Mouse (Mus musculus): ENCODE results near the gene Nek8.
A peak's percentile ranks its signal among the peaks of the same experiment; 100 is the strongest.
"Not testable (repeated sequence)": the region's sequence is repeated elsewhere in the genome, so short reads cannot be mapped to it uniquely, and the experiment has no call there.

The Nek8 gene

GRCm38 (mm10) chr11:78152299-78153231, 23.9 kb downstream of the Nek8 start:
- DNase-seq (ENCODE audit: low read depth, low spot score): no peak
- H3K36me3 ChIP-seq (ENCODE audit: control insufficient read depth, insufficient read depth, low read length, poor library complexity, severe bottlenecking): peaks cover 3% of the 10 kb centered on the region; the same call in 1 of the 2 replicates
- no peaks in the 10 kb centered on the region for H3K27me3 ChIP-seq (ENCODE audit: control insufficient read depth, insufficient read depth, low read length, poor library complexity, severe bottlenecking)

DNA sequence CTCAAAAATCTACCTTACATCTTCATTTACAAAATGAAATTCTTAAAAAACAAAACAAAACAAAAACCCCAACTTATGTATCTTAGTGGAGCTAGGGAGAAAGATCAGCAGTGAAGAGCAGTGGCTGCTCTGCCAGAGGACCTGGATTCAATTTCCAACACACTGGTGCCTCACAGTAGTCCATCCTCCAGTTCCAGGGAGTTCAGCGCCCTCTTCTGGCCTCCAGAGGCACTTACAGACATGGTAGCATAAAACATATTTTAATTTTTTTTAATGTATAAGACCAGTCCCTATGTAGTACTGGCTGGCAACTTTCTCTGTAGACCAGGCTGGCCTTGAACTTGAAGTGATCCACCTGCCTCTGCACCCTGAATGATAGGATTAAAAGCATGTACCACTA, 25.3 kb downstream of the Nek8 start:
- Histone ChIP-seq H3K36me3 (ENCODE audit: control insufficient read depth, insufficient read depth, low read length, poor library complexity, severe bottlenecking) (peaks cover 4% of the 10 kb centered on the region; the same call in 1 of the 2 replicates), H3K27me3 (ENCODE audit: control insufficient read depth, insufficient read depth, low read length, poor library complexity, severe bottlenecking) (no peaks in the 10 kb centered on the region)
- peak; percentile 38 for DNase-seq (ENCODE audit: low read depth, low spot score)

- no peak for DNase-seq (ENCODE audit: low read depth, low spot score)
- H3K36me3 ChIP-seq (ENCODE audit: control insufficient read depth, insufficient read depth, low read length, poor library complexity, severe bottlenecking): peaks cover 5% of the 10 kb centered on the region; the same call in 1 of the 2 replicates
- H3K27me3 ChIP-seq (ENCODE audit: control insufficient read depth, insufficient read depth, low read length, poor library complexity, severe bottlenecking): no peaks in the 10 kb centered on the region
Measured at GRCm38 (mm10) chr11:78146707-78147543, 29.6 kb downstream of the Nek8 start.

- DNase-seq (ENCODE audit: low read depth, low spot score): no peak
- Histone ChIP-seq H3K27me3 (ENCODE audit: control insufficient read depth, insufficient read depth, low read length, poor library complexity, severe bottlenecking) (no peaks in the 10 kb centered on the region), H3K36me3 (ENCODE audit: control insufficient read depth, insufficient read depth, low read length, poor library complexity, severe bottlenecking) (peaks cover 5% of the 10 kb centered on the region)
Measured at GRCm38 (mm10) chr11:78146168-78146567, 30.3 kb downstream of the Nek8 start.

DNA sequence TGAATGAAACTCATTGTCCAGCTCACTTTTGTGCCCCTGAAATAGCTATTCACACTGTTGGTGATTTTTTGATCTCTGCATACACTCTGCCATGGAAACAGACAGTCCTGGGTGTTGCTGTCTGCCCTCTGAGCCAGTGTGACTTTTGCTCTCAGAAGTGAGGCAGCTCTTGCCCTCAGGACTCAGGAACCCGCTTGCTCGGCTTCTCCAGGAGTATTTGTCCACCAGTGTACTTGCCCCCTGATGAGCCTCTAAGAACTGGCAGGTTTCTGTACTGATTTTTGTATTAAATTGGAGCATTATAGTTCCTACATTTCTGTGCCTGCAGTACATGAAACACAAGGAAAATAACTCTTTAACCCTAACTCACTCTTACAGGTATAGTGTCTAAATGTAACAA, 33.0 kb downstream of the Nek8 start:
- Histone ChIP-seq H3K36me3 (ENCODE audit: control insufficient read depth, insufficient read depth, low read length, poor library complexity, severe bottlenecking) (peaks cover 5% of the 10 kb centered on the region), H3K27me3 (ENCODE audit: control insufficient read depth, insufficient read depth, low read length, poor library complexity, severe bottlenecking) (no peaks in the 10 kb centered on the region)
- no peak for DNase-seq (ENCODE audit: low read depth, low spot score)

GRCm38 (mm10) chr11:78140665-78141064, 35.8 kb downstream of the Nek8 start:
- Histone ChIP-seq H3K27me3 (ENCODE audit: control insufficient read depth, insufficient read depth, low read length, poor library complexity, severe bottlenecking) (no peaks in the 10 kb centered on the region), H3K36me3 (ENCODE audit: control insufficient read depth, insufficient read depth, low read length, poor library complexity, severe bottlenecking) (peaks cover 1% of the 10 kb centered on the region; the same call in 1 of the 2 replicates)
- DNase-seq (ENCODE audit: low read depth, low spot score): no peak

DNA sequence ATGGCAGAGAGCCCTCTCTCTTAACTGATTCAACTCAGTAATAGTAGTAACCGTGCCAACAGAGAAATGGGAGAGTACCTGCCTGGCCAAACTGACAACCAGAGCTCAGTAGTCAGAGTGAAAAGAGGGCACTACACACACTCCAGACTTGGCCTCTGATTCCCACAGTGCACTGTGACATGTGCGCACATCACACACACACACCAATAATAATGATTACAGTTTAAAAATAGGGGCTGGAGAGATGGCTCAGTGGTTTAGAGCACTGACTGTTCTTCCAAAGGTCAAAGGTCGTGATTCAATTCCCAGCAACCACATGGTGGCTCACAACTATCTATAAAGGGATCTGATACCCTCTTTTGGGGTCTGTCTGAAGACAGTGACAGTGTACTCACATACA, 38.5 kb downstream of the Nek8 start:
- Histone ChIP-seq H3K36me3 (ENCODE audit: control insufficient read depth, insufficient read depth, low read length, poor library complexity, severe bottlenecking) (peaks cover 1% of the 10 kb centered on the region; the same call in 1 of the 2 replicates), H3K27me3 (ENCODE audit: control insufficient read depth, insufficient read depth, low read length, poor library complexity, severe bottlenecking) (no peaks in the 10 kb centered on the region)
- DNase-seq (ENCODE audit: low read depth, low spot score): no peak

- DNase-seq (ENCODE audit: low read depth, low spot score): no peak
- Histone ChIP-seq H3K36me3 (ENCODE audit: control insufficient read depth, insufficient read depth, low read length, poor library complexity, severe bottlenecking) (no peaks in the 10 kb centered on the region; the same call in 1 of the 2 replicates), H3K27me3 (ENCODE audit: control insufficient read depth, insufficient read depth, low read length, poor library complexity, severe bottlenecking) (no peaks in the 10 kb centered on the region)
Measured at GRCm38 (mm10) chr11:78137584-78137983, 38.9 kb downstream of the Nek8 start.

GRCm38 (mm10) chr11:78136132-78136531, 40.3 kb downstream of the Nek8 start:
- Histone ChIP-seq H3K27me3 (ENCODE audit: control insufficient read depth, insufficient read depth, low read length, poor library complexity, severe bottlenecking) (no peaks in the 10 kb centered on the region), H3K36me3 (ENCODE audit: control insufficient read depth, insufficient read depth, low read length, poor library complexity, severe bottlenecking) (no peaks in the 10 kb centered on the region; the same call in 1 of the 2 replicates)
- DNase-seq (ENCODE audit: low read depth, low spot score): no peak

DNA sequence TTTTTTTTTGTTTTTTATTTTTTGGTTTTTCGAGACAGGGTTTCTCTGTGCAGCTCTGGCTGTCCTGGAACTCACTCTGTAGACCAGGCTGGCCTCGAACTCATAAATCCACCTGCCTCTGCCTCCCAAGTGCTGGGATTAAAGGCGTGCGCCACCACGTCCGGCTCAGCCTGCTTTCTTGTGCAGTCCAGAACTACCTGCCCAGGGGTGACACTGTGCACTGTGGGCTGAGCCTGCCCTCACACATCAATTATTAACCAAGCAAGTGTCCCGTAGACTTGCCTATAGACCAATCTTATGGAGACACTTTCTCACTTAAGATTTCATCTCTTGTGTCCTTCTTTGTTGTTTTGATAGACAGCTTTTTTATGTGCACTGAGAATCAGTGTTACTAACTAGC, 41.2 kb downstream of the Nek8 start:
- not testable (repeated sequence) for H3K36me3 ChIP-seq (ENCODE audit: control insufficient read depth, insufficient read depth, low read length, poor library complexity, severe bottlenecking); H3K27me3 ChIP-seq (ENCODE audit: control insufficient read depth, insufficient read depth, low read length, poor library complexity, severe bottlenecking); DNase-seq (ENCODE audit: low read depth, low spot score)

DNA sequence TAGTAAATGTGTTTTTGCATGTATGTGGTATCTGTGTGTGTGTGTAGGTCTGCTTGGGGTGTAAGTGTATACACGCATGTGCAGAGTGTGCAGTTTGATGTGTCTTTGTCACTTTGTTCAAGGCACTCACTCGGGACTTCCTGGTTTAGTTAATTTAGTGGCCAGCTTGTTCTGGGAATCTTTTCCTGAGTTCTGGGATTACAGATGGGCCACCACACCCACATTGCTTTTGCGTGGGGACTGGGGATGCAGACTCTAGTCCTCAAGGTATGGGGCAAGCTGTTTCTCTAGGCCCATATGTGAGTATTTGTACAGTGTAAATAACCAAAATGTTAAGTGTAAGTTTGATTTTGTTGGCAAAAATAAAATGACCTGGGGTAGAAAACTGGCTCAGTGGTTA, 42.1 kb downstream of the Nek8 start:
- DNase-seq (ENCODE audit: low read depth, low spot score): no peak
- no peaks in the 10 kb centered on the region for H3K27me3 ChIP-seq (ENCODE audit: control insufficient read depth, insufficient read depth, low read length, poor library complexity, severe bottlenecking)
- no peaks in the 10 kb centered on the region for H3K36me3 ChIP-seq (ENCODE audit: control insufficient read depth, insufficient read depth, low read length, poor library complexity, severe bottlenecking)

DNA sequence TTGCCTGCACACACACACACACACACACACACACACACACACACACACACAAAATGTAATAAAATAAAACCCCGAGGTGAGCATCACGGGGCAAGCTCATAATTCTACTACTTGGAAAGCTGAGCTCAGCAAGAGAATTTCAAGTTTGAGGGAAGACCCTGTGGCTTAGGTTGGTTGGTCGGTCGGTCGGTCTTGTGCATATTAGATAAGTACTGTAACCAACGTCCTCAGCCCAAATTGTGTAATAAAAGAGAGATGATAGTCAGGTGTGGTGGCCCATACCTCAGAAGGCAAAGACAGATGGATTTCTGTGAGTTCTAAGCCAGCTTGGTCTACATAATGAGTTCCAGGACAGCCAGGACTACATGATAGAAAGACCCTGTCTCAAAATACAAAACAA, 42.6 kb downstream of the Nek8 start:
- H3K36me3 ChIP-seq (ENCODE audit: control insufficient read depth, insufficient read depth, low read length, poor library complexity, severe bottlenecking): no peaks in the 10 kb centered on the region
- no peak for DNase-seq (ENCODE audit: low read depth, low spot score)
- H3K27me3 ChIP-seq (ENCODE audit: control insufficient read depth, insufficient read depth, low read length, poor library complexity, severe bottlenecking): no peaks in the 10 kb centered on the region

- Histone ChIP-seq H3K27me3 (ENCODE audit: control insufficient read depth, insufficient read depth, low read length, poor library complexity, severe bottlenecking) (no peaks in the 10 kb centered on the region), H3K36me3 (ENCODE audit: control insufficient read depth, insufficient read depth, low read length, poor library complexity, severe bottlenecking) (no peaks in the 10 kb centered on the region)
- DNase-seq (ENCODE audit: low read depth, low spot score): no peak
Measured at GRCm38 (mm10) chr11:78129458-78129857, 47.0 kb downstream of the Nek8 start.

DNA sequence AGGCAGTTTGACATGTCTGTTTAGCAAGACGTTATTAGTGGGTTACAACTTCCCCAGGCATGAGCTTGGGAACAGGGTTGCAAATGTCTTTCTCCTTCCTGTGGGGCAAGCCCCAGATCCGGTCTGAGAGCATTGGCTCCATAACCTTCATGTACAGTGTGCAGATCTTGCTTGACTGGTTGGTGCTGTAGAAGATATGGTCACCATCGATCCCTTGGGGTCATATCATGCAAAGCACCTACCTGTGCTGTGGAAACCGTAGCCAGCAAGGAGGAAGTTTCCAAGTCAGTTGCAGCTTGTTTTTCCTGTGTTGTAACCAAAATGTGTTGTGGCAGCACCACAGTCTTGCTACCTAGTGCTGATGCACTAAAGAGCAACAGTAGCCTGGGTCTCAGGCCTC, 49.7 kb downstream of the Nek8 start:
- no peaks in the 10 kb centered on the region for H3K36me3 ChIP-seq (ENCODE audit: control insufficient read depth, insufficient read depth, low read length, poor library complexity, severe bottlenecking)
- H3K27me3 ChIP-seq (ENCODE audit: control insufficient read depth, insufficient read depth, low read length, poor library complexity, severe bottlenecking): no peaks in the 10 kb centered on the region
- peak; percentile 65 for DNase-seq (ENCODE audit: low read depth, low spot score)

- peak; percentile 7 for DNase-seq (ENCODE audit: low read depth, low spot score)
- H3K36me3 ChIP-seq (ENCODE audit: control insufficient read depth, insufficient read depth, low read length, poor library complexity, severe bottlenecking): no peaks in the 10 kb centered on the region
- H3K27me3 ChIP-seq (ENCODE audit: control insufficient read depth, insufficient read depth, low read length, poor library complexity, severe bottlenecking): no peaks in the 10 kb centered on the region
Measured at GRCm38 (mm10) chr11:78125691-78126090, 50.8 kb downstream of the Nek8 start.

Data from splenic B cell, adult 2 months (primary cell).